Mouse (Mus musculus): ENCODE measurements at regions not wholly inside any gene's neighbourhood (a gene's known extent, or its start where the extent isn't known, plus 50 kb on each side); places are given as distances from the start of the nearest gene placed in this dataset.
A peak's percentile ranks its signal among the peaks of the same experiment; 100 is the strongest.

DNA sequence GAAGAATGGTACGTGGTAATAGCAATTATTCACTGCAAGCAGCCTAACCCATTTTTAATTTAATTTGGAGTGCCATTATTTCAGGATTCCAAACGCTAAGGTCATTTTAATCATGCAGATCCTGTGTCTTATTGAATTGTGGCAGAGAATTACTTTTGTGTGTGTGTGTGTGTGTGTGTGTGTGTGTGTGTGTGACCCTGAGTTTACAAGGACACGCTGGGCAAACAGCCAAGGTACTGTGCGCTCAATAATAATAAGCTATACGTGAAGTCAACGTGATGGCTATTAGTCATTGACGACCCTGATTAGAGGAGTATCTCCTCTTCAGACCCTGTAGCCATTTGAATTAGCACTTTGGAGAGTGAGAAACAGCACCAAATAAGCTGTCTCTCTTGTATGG lies 144.1 kb downstream of the Klf7 start:
- ATAC-seq (ENCODE audit: low read depth), result peak; percentile 56; the same call in 1 of the 2 replicates
- H3K27me3 ChIP-seq, result peaks cover 9% of the 10 kb centered on the region

DNA sequence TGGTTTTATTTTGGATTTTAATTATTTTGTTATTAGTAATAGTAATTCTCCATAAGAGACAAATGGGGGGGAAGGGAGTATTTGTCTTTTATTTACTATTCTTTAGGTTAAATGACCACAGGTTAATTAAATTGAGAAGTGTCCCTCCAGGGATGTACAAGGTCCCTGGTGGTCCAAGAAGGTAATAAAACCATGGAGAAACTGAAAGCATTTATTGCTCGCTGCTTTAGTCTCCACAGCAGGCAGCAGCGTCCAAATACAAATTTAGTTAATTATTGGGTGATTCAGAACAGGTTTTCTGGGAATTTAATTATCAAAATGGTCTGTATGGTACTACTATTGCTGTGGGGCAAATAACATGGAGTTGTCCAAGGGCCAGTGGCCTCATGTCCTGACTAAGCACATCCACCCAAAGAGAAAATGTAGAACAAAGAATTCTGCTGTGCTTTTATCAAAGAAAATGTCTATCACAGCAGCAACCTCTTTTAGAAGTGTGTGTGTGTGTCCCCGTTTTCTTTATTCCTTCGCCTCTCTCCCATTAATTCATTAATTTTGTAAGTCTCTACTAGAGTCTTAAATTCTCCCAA lies 144.7 kb downstream of the Klf7 start:
- WGBS, result 25% methylated on average over 4 of the region's 4 CpGs
- Histone ChIP-seq H3K4me1 (replicated peaks) (peaks cover 20% of the 10 kb centered on the region), H3K27ac (replicated peaks) (peak overlapping the region; percentile 35), H3K9me3 (no peaks in the 10 kb centered on the region), H3K9ac (no peak overlapping the region), H3K4me3 (no peak overlapping the region), H3K4me2 (no peak overlapping the region), H3K27me3 (peaks cover 9% of the 10 kb centered on the region), H3K36me3 (no peaks in the 10 kb centered on the region)
- peak; percentile 80; the same call in 1 of the 2 replicates for ATAC-seq (ENCODE audit: low read depth)

More for the DNA sequence above, 144.1 kb downstream of the Klf7 start:
- Histone ChIP-seq H3K4me1 (replicated peaks) (peaks cover 20% of the 10 kb centered on the region), H3K4me2 (no peak overlapping the region), H3K9me3 (no peaks in the 10 kb centered on the region), H3K27ac (replicated peaks) (0 out of 2 replicates have a peak overlapping the region, but pooled peaks have one; percentile 14), H3K4me3 (no peak overlapping the region), H3K36me3 (no peaks in the 10 kb centered on the region), H3K9ac (no peak overlapping the region)
- 33% methylated on average over 7 of the region's 7 CpGs for WGBS

DNA sequence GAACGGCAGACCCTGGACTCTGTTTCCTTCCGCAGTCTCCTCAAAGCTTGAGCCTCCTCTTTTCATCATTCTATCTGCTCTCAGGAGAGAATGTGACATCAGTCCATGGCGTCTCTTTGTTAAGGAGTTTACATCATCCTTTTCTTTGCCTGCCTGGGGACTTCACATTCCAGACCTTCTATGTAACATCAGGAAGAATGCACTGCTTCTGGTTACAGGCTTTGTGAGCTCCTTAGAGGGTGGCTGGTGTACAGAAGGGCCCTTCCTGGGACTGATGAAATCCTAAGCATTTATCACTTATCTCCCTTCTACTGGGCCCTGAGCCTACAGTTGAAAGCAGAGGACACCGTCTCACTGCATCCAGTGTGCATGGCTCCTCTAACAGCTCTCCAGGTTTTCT lies 145.2 kb downstream of the Klf7 start:
- no peaks in the 10 kb centered on the region for H3K9me3 ChIP-seq
- H3K9ac ChIP-seq, result no peak overlapping the region
- peaks cover 20% of the 10 kb centered on the region for H3K4me1 ChIP-seq (replicated peaks)
- H3K4me3 ChIP-seq, result no peak overlapping the region
- H3K27ac ChIP-seq (replicated peaks), result peak overlapping the region; percentile 28
- peak; percentile 53; the same call in 1 of the 2 replicates for ATAC-seq (ENCODE audit: low read depth)
- H3K27me3 ChIP-seq, result peaks cover 9% of the 10 kb centered on the region
- H3K36me3 ChIP-seq, result no peaks in the 10 kb centered on the region
- H3K4me2 ChIP-seq, result no peak overlapping the region
- whole genome bisulfite sequencing, result 41% methylated on average over 4 of the region's 4 CpGs

DNA sequence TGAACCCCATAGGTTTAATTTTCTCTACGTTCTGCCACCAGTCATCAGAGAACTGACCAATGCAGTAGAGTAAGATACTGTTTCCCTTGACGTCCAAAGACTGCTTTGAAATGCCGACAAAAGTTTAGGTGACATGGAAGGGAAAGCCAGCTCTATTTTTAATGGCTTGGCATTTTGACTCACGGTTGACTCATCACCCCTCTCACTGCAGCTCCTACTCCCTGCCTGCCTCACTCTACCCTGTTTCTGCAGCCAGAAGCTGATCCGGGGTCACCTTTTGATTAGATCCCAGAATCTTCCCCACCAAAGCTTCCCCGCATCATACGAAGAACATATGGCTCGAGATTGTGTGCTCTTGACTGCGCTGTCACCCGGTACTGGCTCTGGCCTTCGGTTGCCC lies 154.2 kb downstream of the Klf7 start:
- Histone ChIP-seq H3K4me3 (no peak overlapping the region), H3K27me3 (no peaks in the 10 kb centered on the region; the same call in 1 of the 2 replicates), H3K9me3 (no peaks in the 10 kb centered on the region), H3K4me1 (replicated peaks) (no peaks in the 10 kb centered on the region), H3K36me3 (no peaks in the 10 kb centered on the region), H3K27ac (replicated peaks) (no peak overlapping the region), H3K4me2 (no peak overlapping the region), H3K9ac (no peak overlapping the region)
- WGBS, result 87% methylated on average over 11 of the region's 11 CpGs
- ATAC-seq (ENCODE audit: low read depth), result no peak

DNA sequence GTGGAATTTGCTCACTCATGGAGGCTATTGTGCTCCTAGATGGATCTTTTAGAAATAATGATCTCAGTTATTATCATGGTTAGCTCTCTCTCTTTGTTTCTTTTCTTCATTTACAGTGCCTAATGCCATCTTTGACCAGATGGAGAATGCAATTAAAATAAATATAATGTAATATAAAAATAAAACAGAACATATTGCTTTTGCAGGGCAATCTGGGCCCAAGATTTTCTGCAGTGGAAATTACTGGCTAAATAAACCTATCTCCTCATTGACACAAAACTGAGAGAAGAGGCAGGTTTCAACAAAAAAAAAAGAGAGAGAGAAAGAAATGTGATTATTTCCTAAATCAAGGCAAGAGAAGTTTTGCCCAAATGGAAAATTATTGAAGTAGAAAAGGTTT lies 156.6 kb downstream of the Klf7 start:
- no peak overlapping the region for H3K4me2 ChIP-seq
- no peak for ATAC-seq (ENCODE audit: low read depth)
- no peaks in the 10 kb centered on the region for H3K9me3 ChIP-seq
- no peaks in the 10 kb centered on the region for H3K4me1 ChIP-seq (replicated peaks)
- no peaks in the 10 kb centered on the region; the same call in 1 of the 2 replicates for H3K27me3 ChIP-seq
- no peaks in the 10 kb centered on the region for H3K36me3 ChIP-seq
- no peak overlapping the region for H3K9ac ChIP-seq
- no peak overlapping the region for H3K27ac ChIP-seq (replicated peaks)
- no peak overlapping the region for H3K4me3 ChIP-seq

DNA sequence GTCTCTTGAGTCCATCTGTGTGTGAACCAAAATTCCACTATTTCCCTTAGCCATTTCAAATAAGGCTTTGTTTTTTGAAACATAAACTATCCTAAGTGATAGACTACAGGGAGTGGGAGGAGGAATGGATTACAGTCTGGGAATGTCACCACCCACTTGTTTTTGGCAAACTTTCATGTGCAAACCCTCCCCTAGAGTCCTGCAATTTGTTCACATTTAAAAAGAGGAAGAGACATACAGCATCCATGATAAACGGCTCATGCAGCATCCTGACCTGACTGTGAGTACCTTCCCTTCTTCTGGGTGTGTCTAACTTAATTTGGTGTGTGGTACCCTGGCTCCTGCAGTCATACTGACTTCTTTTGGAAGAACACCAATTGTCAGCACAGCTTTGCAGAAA lies 157.6 kb downstream of the Klf7 start:
- Histone ChIP-seq H3K9ac (no peak overlapping the region), H3K9me3 (no peaks in the 10 kb centered on the region), H3K4me2 (no peak overlapping the region), H3K27ac (replicated peaks) (no peak overlapping the region), H3K27me3 (no peaks in the 10 kb centered on the region; the same call in 1 of the 2 replicates), H3K4me1 (replicated peaks) (no peaks in the 10 kb centered on the region), H3K4me3 (no peak overlapping the region), H3K36me3 (no peaks in the 10 kb centered on the region)
- WGBS, result 70% methylated on average over 1 of the region's 1 CpGs
- ATAC-seq (ENCODE audit: low read depth), result no peak

DNA sequence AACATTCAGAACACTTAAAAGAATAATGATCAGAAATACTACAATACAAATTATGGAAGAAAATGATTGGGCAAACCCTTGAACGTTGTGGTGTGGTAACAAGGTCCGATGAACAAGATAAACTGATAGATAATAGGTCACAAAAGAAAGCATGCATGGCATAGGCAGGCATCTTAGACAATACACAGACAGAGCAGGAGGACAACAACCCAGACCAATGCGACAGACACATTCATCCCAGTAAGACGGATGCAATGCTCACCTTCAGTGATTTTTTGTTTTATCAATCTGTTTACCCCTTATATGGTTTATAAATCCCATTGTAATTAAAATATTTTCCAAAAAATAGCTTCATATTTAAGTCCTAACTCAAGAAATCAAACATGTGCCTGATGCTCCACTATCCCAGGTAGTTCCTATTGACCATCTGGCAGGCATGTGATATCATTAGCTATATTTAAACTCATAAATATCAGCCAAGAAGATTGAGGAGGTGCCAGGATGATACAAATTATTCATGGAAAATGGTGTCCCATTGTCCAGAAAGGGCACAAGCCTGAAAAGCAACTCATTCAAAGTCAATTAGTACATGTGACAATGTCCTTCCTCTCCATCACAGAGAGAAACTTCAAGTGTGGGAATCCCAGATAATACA lies 166.3 kb downstream of the Klf7 start:
- WGBS, result 95% methylated on average over 4 of the region's 4 CpGs
- Histone ChIP-seq H3K9me3 (no peaks in the 10 kb centered on the region), H3K4me1 (replicated peaks) (peaks cover 14% of the 10 kb centered on the region), H3K9ac (no peak overlapping the region), H3K4me3 (no peak overlapping the region), H3K27me3 (no peaks in the 10 kb centered on the region), H3K4me2 (no peak overlapping the region), H3K27ac (replicated peaks) (no peak overlapping the region), H3K36me3 (no peaks in the 10 kb centered on the region)
- no peak for ATAC-seq (ENCODE audit: low read depth)

DNA sequence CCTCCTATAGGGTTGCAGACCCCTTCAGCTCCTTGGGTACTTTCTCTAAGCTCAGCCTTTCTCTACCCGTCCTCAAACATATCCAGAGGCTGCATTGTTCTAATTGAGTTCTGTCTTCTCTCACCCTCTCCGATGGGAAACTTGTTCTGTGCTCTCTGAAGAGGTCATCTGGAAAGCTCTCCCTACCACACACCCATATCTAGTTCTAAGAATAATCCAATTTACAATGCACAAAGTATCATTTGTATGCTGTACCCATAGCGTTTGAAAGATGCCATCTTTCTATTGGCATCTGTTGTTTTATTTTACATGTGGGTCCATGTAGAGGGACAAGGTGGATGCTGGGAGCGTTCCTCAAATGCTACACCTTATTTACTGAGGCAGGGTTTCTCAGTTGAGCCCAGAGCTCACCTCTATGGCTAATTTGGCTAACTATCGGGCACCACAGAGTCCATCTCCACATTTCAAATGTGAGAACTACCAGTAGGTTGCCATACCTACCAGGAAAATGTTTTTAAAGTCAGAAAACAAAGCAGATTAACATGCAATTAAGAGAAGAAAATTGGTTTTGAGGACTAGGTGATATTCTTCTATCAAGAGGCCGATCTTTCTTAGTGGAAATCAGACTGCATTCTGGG lies 167.1 kb downstream of the Klf7 start:
- WGBS, result 93% methylated on average over 6 of the region's 6 CpGs
- H3K36me3 ChIP-seq, result no peaks in the 10 kb centered on the region
- ATAC-seq (ENCODE audit: low read depth), result no peak
- no peaks in the 10 kb centered on the region for H3K27me3 ChIP-seq
- H3K4me1 ChIP-seq (replicated peaks), result peaks cover 14% of the 10 kb centered on the region
- H3K4me3 ChIP-seq, result no peak overlapping the region
- H3K9me3 ChIP-seq, result no peaks in the 10 kb centered on the region
- no peak overlapping the region for H3K27ac ChIP-seq (replicated peaks)
- H3K4me2 ChIP-seq, result no peak overlapping the region
- H3K9ac ChIP-seq, result no peak overlapping the region

DNA sequence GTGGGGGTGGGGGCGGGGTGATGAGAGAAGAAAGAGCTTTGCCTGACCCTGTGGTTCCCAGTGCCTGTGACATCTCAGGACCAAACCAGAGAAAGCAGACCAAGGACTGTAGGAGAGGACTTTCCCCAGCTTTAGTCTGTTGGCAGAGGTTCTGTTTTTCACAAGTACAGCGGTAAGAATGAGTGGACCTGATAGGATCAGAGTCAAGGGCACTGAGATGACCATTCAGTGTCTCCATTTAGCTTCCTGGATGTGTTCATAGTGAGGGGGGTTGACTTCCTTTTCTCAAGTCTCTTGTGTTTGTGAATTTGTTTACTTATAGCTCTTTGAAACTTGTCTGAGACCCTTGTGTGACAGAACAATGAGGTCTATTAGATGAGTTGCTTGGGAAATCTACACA lies 167.9 kb downstream of the Klf7 start:
- H3K9ac ChIP-seq, result no peak overlapping the region
- no peaks in the 10 kb centered on the region for H3K36me3 ChIP-seq
- no peak overlapping the region for H3K4me2 ChIP-seq
- WGBS, result 82% methylated on average over 2 of the region's 2 CpGs
- no peaks in the 10 kb centered on the region for H3K9me3 ChIP-seq
- peaks cover 14% of the 10 kb centered on the region for H3K4me1 ChIP-seq (replicated peaks)
- H3K27ac ChIP-seq (replicated peaks), result no peak overlapping the region
- no peak for ATAC-seq (ENCODE audit: low read depth)
- no peaks in the 10 kb centered on the region for H3K27me3 ChIP-seq
- no peak overlapping the region for H3K4me3 ChIP-seq

DNA sequence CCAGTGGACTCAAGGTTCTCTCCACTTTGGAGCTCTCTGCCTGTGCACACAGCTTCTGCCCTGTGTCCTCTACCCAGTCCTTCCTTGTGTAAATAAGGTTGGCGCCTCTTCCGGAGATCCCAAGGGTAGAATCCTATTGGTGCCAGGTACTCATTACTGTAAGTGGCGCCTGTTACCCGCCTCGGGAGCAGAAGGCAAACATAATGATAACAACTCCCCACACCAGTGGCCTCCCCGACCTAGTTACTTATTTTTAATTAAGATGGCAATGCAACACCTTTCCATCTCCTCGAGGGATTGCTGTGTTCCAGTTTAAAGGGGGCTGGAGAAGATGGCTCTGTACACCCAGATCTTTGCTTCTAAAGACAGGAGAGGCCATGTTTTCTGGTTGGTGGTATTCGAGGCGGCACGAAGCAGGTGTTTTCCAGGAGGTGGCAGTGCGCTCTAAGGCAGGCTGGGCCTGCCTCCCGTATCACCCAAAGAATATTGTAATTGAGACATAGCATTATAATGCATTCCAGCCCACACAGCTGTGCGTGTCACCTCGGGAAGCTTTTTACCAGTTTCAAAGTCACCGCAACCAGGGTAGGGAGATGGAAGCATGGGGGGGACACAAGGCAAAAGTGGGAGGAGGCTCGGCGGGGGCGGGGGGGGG lies 168.7 kb downstream of the Klf7 start:
- Histone ChIP-seq H3K4me1 (replicated peaks) (peaks cover 14% of the 10 kb centered on the region), H3K27me3 (no peaks in the 10 kb centered on the region), H3K4me3 (no peak overlapping the region), H3K4me2 (no peak overlapping the region), H3K27ac (replicated peaks) (no peak overlapping the region), H3K9ac (no peak overlapping the region), H3K9me3 (no peaks in the 10 kb centered on the region), H3K36me3 (no peaks in the 10 kb centered on the region)
- peak; percentile 86 for ATAC-seq (ENCODE audit: low read depth)
- WGBS, result 50% methylated on average over 18 of the region's 18 CpGs

DNA sequence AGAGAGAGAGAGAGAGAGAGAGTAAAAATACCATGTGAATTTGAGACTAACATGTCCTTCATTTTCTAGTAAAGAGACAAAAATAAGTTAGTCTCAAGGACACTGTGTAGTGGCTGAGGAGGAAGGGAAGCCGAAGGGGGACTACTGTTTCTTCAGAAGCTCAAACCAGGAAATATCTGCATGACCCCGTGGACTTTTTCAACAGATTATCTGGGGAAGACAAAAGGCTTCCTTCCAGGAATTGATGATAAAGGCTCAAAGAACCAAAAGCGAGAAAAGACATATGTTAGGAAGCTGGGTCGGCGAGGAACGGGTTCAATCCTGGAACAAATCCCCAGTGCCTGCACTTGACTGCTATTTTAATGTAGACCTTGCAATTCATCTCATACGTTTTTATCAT lies 170.4 kb downstream of the Klf7 start:
- H3K27ac ChIP-seq (replicated peaks), result no peak overlapping the region
- no peaks in the 10 kb centered on the region for H3K36me3 ChIP-seq
- no peaks in the 10 kb centered on the region for H3K9me3 ChIP-seq
- H3K27me3 ChIP-seq, result no peaks in the 10 kb centered on the region
- H3K4me2 ChIP-seq, result no peak overlapping the region
- WGBS, result 81% methylated on average over 7 of the region's 7 CpGs
- no peak for ATAC-seq (ENCODE audit: low read depth)
- H3K4me1 ChIP-seq (replicated peaks), result peaks cover 14% of the 10 kb centered on the region
- no peak overlapping the region for H3K9ac ChIP-seq
- H3K4me3 ChIP-seq, result no peak overlapping the region

DNA sequence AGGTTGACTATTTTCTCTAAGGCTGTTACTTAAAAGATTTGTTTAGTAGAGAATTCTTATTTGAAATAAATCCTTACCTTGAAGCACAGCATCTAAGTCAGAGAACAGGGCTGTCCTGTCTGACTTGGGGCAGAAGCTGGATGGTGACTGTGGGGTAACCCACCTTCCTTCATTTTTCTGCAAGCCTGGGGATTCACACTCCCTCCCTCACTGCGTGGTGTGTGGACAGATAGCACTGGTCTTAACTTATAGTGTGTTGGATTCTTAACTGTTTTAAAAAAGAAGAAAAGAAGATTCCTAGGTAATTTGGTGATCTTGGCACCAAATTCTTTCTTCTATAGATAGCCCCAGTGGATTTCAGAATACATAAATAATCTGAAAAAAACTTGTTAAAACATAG lies 174.8 kb downstream of the Klf7 start:
- Histone ChIP-seq H3K9me3 (no peaks in the 10 kb centered on the region), H3K9ac (no peak overlapping the region), H3K27me3 (no peaks in the 10 kb centered on the region), H3K4me3 (no peak overlapping the region), H3K4me1 (replicated peaks) (no peaks in the 10 kb centered on the region), H3K36me3 (no peaks in the 10 kb centered on the region), H3K4me2 (no peak overlapping the region), H3K27ac (replicated peaks) (no peak overlapping the region)
- ATAC-seq (ENCODE audit: low read depth), result no peak
- 76% methylated on average over 1 of the region's 1 CpGs for WGBS

All from neural tube, embryonic 13.5 days (tissue).